Mouse (Mus musculus) adrenal gland (tissue): ENCODE data around the gene Dhx35.

Source experiments
- intact Hi-C: fragments of 180-260 bp; cut with DNase I; formaldehyde crosslinking; loops from one replicate; pipeline ENCODE4 v1.15.1; 2025
- long read RNA-seq, 2 experiments: library from polyadenylated mRNA; unstranded; transcript quantifications; one replicate each; pipeline ENCODE4 v2.0.0; 2020; ENCODE audit warnings: borderline replicate concordance in 1 of 2; ENCODE audit not compliant: insufficient replicate concordance in 1 of 2

Dhx35 gene
- long read RNA-seq, experiment 1, partial matches to known transcripts, result 0 of 2 reads
- long read RNA-seq, experiment 1, other reads (novel, unspliced or antisense), result 1 of 2 reads
- long read RNA-seq, experiment 2, partial matches to known transcripts, result 0 of 3 reads
- long read RNA-seq, experiment 2, other reads (novel, unspliced or antisense), result 1 of 3 reads

DNA sequence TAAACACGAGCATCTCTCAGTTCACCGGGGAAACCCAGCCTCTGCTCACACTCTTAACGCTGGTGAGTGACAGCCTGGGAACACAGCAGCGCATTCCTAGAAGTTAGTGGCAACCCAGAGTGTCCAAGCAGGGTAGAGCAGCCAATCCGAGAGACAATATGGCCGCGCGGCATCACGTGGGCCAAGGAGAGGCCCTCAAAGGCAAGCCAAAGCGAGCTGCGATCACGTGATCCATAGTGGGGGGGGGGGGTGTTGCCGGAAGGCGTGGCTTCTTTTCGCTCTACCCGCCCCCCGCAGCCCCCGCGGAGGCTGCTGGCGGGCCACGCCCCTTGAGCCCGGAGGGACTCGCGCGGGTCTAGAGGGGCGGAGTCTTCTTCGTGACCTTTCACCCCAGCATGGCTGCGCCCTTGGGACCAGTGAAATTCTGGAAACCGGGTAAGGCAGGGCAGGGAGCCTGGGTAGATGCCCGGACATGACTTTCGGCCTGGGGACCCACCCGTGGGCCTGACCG, at the start of gene Dhx35:
Gene Dhx35 (plus strand): TSS at position 314 of the 511 bp plus-strand sequence.
- intact Hi-C loops, result no loop called here

DNA sequence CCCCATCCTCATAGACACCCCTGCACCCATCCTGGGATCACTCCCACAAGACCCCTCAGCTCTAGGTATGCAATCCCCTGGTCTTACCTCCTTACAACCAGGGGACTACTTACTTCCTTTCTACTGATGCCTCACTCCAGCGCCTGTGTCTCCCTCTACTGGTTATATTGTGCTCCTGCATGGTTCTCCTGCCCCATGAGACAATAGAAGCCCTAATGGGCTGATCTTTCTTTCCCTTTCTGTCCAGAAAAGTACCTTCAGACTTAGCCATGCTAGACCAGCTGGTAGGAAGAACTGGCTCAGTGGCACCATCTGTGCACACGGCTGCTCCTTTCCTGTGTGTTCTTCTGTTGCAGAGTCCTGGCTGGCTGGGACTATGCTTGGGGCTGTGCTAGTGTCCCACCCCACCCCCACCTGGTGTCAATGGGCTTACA, 49.5 kb upstream of the Dhx35 start:
- intact Hi-C loops, result loop anchor here (5.0 kb wide), 2 partner anchors 78 to 93 kb away; partner anchors contain the start of gene Ppp1r16b

DNA sequence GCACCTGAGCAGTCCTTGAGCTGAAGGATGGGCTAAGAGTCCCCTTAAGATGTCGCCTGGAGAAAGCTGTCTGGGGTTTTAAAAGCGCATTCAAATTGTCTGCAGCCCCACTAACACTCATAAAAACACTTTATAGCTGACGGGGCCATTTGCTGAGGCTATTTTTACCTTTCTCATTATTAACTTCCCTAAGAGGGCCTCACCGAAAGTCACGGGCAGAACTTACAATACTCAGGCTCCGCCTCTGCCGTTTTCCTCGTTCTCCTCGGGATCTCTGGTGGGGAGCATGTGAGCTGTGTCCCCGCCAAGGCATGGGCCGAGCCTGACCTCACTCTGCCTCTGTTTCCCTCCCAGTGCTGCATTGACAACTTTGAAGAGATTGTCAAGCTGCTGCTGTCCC, 48.4 kb upstream of the Dhx35 start:
- intact Hi-C loops, result loop anchor here (5.0 kb wide), 2 partner anchors 79 to 94 kb away; partner anchors contain the start of gene Ppp1r16b

DNA sequence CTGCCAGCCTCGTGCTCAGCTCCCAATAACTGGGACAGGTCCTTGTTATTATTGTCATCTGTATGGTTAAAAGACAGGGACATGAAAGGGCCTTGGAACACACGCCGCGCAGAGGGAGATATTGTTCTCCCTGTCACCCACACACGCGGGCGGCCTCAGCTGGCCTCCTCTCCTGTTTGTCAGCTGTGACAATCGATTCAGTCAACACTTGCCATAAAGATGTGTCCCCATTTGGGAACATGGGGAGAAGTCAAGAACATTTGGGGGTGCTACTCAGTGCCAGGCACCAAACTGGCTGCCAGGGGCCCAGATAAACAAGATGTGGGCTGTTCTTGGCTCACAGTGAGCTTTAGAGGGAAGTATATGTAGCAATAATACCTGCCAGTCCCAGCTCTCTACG, 45.2 kb upstream of the Dhx35 start:
- intact Hi-C loops, result loop anchor here (5.0 kb wide), 2 partner anchors 82 to 97 kb away; partner anchors contain the start of gene Ppp1r16b

DNA sequence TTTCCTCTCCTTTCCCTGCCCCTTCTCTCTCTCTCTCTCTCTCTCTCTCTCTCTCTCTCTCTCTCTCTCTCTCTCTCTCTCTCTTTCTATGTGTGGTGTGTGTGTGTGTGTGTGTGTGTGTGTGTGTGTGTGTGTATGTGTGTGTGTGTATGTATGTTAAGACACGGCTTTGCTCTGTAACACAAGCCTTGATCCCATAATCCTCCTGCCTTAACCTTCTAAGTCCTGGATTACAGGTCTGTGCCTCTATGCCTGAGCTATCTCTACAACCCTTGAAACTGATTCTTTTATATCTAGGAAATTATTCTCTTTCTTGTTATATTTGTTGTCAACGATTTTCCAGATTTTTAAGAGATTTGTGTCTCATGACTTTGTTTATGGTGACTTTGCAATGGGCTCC, 34.4 kb upstream of the Dhx35 start:
- intact Hi-C loops, result no loop called here

DNA sequence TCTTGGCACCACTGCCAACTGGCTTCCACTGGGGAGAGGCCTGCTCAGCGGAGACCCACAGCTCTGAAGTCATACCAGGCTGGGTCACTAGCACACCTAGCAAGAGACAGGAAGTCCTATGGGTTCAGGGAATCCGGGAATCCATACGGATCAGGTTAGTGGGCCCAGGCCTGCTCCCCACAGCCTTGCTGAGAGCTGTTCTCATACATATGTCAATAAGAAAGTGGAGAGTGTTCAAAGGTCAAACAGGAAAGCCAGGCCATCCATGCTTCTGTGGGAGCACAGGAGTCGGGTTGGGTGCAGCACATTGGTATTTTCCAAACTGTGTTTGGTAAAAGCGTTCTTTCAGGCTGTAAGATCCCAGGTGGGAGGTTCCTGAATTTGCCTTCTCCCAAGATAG, 32.3 kb upstream of the Dhx35 start:
- intact Hi-C loops, result no loop called here

DNA sequence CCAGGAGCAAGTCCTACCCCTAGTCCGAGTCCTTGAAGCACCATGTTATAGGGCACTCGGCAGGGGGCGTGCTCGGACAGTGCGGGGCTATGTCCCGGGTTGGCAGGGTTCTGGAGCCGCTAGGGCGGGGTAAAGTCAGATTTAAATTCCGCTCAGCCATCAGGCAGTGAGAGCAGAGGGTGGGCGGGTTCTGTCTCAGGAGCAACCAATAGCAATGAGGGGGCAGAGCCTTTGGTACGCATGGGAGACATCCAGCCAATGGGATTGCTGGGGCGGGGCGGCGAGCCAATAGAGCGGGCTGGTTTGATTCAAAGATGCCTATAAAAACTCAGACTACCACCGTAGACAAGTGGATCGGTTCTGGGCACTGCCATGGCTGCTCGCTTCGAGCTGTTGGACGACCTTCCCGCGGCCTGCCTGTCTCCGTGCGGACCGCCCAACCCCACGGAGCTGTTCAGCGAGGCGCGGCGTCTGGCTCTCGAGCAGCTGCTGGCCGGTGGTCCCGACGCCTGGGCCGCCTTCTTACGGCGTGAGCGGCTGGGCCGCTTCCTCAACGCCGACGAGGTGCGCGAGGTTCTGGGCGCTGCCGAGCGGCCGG, 26.8 kb upstream of the Dhx35 start, which contains the start of gene Fam83d:
Gene Fam83d (plus strand): TSS at position 352 of the 598 bp plus-strand sequence.
- intact Hi-C loops, result loop anchor here (5.0 kb wide), 1 partner anchor 84 kb away; no protein-coding TSS in a partner anchor

DNA sequence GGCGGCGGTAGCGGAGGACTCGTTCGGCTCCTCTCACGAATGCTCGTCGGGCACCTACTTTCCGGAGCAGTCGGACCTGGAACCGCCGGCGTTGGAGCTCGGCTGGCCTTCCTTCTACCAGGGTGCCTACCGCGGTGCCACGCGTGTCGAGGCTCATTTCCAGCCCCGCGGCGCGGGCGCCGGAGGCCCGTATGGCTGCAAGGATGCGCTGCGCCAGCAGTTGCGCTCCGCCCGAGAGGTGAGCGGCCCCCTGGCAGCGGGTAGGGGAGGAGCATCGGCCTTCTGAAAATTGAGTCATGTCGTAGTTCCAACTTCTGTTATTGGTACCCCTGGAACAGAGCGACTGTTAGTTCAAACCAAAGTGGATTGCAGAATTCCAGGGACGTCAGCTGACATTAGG, 26.3 kb upstream of the Dhx35 start:
- intact Hi-C loops, result loop anchor here (5.0 kb wide), 1 partner anchor 84 kb away; no protein-coding TSS in a partner anchor

DNA sequence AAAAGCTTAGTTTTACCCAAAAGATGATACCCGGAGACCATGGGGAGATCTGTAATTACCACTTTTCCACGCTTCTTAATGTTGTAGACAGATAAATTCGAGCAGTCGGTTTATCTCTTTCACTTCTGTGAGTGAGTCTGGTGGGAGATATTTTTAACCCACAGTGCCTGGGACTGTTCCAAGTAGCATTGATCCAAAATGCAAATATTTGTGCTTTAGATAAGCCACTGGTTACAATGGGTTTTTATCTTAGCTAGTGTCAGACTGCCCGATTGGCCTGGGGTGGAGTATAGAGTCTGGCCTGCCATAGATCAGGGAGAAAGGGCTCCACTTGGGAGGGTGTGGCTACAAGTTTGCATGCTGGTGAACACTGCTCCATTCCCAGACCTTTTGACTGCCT, 25.8 kb upstream of the Dhx35 start:
- intact Hi-C loops, result loop anchor here (5.0 kb wide), 1 partner anchor 84 kb away; no protein-coding TSS in a partner anchor

DNA sequence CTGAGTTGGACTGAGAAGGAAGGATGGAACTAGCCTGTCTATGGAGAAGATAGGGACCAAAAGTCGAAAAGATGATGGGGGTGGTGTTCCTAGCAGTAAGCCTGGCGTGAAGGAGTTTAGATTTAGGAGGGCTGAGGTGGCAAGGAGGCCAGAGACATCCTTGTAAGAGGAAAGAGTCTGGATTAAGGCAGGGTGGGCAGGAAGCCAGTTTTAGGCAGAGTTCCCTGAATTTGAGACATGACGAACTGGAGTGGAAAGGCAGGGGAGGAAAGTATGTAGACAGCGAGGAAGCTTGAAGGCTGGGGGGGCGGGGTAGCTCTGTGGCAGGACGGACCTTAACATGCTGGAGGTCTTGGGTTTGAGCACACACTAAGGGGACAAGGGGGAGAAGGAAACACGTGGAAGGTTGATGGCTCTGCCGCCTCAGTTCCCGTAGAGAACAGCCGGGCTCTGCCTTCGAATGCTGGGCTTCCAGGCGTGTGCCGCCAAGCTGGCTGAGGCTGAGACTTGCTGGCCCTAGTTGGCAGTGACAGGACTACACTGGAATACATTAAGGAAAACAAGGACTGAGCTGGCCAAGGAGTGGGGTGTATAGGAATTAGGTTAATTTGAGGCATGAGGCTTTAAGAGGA, 24.4 kb upstream of the Dhx35 start:
- intact Hi-C loops, result no loop called here

DNA sequence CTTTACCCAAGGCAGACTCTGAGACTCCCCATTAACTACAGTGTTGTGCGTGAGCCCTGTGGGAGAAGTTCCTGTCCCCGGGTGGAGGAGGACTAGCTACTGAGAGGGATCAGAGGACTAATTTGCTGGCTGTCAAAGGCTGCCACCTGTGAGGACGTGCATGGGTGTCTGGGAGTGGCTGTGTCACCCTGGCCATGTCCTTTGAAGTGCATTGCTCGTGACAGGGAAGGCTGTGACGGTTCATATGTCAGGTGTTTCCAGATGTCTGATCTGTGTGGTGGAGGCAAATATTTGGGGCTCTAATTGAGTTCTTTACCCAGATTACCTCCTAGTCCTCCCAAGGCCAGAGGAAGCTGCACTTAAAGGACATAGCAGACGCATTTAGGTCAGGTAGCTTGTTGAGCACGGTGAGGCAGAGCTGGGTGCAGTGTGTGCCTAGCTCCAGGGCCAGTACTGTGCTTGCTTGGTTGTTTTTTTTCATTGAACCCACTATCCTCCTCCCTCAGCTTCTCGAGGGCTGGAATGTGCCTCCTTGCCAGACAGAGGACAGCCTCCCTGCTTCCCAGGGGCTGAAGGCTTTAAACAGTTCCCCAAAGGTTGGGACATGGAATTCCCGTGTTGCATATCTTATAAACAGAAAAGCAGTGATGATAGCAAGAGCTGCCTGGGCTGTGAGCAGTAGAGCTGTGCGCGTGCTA, 23.4 kb upstream of the Dhx35 start:
- intact Hi-C loops, result no loop called here

DNA sequence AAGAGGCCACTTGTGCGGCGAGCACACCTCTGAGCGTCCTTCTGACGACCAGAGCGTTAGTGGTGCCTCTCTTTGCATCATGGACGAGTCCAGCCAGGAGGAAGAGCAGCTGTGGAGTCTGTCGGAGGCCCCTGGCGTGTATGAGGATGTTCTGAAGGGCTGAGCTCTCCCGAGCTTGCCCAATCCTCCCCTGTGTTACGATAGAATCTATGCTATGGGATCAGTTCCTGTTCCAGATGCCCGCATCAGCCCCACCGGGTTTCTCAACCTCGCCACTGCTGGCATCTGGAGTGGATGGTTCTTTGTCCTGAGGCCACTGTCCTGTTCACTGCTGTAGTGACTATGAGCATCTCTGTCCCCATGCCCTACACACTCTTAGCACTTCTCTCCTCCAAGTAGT, 21.8 kb upstream of the Dhx35 start:
- intact Hi-C loops, result no loop called here

DNA sequence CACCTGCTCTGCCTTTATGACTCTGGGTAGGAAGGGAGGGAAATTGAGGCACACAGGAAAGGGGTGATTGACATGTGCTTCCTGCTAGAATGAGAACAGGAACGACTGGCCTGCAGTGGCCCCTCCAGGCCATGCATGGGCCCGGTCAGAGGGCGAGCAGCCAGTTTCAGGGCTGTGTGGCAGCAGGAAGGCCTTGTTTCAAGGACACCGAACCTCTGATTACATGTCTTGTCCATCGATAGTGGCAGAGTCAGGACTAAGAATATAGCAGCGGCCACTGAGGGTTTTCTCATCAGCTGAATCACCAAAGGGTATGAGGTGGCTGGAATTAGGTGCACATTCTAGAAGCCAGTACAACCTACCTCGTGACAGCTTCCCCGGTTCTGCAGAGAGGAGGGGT, 19.7 kb upstream of the Dhx35 start:
- intact Hi-C loops, result no loop called here

DNA sequence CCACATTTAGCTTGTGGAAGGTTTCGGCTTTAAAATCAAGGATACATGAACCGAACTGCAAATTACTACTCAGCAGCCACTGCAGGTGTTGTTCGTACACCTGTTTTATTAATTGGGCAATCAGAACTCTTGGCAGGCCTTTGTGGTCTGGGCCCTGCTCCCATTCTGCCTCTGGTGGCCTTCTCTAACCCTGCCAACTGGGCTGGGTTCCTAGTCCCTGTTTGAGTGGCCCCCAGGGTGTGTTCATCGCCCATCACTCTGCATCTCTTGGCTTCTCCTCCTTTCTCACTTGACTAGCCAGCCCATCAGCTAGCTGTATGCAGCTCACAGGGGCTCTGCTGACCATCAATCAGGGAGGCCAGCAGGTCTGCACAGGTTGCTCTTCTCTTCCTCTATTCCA, 17.9 kb upstream of the Dhx35 start:
- intact Hi-C loops, result no loop called here

DNA sequence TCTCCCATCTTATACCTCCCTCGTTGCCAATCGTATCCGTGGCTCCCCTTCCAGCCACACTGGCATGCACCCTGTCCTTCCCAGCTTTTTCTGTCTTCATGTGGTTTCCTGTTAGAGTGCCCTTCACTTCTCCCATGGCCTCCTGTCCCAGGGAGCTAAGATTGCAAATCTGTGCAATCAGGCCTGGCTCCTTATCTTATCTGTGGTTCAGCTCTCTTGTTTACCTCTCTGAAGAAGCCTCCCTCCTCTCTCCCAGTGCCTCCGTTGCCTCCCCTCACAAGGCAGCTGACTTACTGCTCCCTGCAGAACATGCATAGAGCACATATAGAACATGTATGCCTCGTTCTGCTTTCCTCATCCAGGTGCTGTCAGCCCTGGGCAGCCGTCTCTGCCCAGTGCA, 17.1 kb upstream of the Dhx35 start:
- intact Hi-C loops, result no loop called here

DNA sequence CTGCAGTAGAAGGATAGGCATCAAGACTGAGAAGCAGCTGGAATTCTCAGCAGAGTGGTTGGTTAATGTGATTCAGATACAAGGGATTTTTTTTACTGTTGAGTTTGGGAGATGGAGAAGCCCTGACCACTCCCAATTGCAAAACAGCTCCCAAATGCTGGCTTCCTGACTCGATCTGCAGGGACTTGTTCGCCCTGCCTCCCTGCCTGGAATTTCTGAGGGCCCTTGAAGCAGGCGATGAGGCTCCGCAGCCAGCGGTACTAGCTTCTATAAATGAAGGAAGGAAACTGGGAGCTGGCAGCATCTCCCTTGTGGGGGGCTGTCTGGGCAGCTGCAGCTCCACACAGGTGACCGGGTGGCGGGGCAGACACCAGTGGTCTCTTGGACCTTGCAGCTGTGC, 16.3 kb upstream of the Dhx35 start:
- intact Hi-C loops, result no loop called here

DNA sequence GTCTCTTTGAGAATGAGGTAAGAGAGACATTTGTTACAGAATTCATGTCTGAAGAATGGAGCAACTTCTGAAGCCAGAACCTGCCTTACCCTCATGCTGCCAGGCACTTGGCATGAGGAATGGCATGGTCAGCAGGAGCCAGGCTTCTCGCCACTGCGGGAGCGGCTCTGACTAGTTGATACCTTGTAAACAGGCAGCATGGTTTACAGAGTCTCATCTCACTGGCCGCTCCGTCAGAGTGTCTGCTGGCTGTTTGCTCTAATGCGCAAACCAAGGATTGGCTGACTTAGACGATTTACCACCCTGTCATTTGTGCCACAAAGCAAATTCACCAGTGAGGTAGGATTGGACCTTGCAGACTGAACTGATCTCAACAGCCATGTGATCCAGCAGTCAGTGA, 13.5 kb upstream of the Dhx35 start:
- intact Hi-C loops, result no loop called here

DNA sequence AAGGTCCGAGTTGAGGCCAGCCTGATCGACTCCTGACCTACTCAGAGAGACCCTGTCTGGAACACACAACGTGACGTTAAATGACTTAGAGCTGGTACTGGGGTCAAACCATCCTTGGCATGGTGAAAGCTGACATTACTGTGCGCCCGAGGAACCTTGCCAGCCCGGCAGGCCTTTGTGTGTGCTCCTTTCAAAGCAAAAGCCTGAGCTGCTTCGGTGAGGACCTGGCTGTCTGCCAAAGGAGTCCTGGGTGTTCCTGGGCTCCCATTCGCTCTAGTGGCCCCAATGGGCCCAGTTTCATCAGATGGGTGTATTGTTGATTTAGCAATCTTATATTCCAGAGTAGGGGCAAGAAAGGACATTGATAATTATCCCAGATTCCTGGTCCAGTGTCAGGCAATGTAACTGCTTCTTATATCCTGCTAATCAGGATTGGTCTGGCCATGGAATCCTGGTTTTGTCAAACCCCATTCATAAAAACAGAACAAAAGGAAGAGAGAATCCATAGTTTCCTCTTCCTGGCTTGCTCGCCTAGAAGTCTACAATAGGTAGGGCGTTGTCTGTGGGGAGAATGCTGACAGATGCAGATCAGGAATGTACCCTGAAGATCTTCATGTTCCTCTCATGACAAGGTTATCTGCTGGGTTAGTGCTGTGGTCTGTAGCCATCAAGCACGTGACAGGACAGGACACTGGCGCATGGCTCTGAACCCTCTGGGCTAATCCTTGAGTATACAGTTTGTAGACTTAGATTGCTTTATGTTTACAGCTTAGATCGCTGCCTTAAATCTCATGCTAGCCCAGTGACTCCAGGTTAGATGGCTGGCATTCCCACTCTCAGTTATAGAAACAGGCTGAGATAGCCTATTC, 7.4 kb upstream of the Dhx35 start:
- intact Hi-C loops, result no loop called here

DNA sequence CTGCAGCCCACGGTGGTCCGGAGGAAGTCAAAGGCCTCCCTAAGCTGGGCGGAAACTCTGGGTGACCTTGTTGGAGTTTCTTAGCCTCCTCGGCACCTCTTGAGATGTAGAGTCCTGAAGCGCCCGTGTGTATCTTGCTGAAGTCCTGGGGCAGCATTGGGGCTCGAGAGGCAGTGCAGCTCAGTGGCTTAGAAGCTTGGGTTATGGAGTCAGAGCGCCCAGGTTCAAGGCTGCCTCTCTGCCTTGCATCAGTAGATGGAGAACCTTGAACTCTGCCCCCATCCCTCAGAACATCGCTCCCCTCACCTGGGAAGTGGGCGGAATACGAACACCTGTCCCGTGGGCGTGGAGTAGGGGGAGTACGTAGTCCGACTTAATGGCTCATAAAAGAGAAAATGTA, 436 bp downstream of the Dhx35 start:
- intact Hi-C loops, result no loop called here

DNA sequence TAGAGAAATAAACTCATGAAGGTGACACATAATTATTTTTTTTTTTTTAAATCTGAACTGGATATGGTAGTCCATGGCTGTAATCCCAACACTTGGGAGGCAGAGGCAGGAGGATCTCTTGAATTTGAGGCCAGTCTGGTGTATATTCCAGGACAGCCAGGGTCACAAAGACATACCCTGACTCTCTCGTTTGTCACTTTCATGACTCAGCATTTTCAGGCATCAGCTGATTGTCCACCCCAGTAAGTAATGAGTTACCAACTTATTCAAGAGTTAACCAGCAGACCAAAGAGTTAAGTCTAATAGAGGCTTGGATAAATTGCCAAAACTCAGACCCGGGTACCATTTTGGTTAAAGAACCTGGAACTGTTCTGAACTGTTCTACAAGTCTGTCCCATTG, 1.3 kb downstream of the Dhx35 start:
- intact Hi-C loops, result no loop called here

DNA sequence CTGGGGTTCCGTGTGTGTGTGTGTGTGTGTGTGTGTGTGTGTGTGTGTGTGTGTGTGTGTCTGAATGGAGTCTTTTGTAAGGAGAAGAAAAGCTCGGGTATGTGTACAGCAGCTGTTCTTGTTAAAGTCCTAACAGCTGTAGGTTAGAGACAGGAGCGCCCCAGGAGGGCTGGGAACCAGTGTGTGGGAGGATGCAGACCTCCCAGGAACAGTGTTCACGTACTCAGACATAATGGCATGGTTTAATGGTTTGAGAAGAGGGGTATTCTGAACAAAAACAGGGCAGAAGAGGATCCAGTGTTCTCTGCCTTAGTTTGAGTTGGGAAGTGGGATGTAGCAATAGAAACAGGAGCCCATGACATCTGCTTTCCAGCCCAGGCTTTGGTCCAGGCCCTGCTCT, 4.7 kb downstream of the Dhx35 start:
- intact Hi-C loops, result no loop called here
